Mouse (Mus musculus) brain, adult 10 weeks (tissue): ENCODE measurements around the gene BC049715. TPM values are rescaled to one million over a fixed set of nuclear protein-coding genes. Genes with fewer than 3 reads are reported as not detected.

Experiments
- polyA plus RNA-seq: library from polyadenylated mRNA; stranded (reverse); fragments of 350-450 nt; fragmentation: Illumina TruSeq; extraction: RNeasy Lipid Tissue Mini Kit (QIAGEN cat#74804); gene quantifications from one replicate; pipeline ENCODE4 v1.2.3, GENCODE M21; 2015; ENCODE audit warnings: low read depth, low replicate concordance

The BC049715 gene
- 1.6 TPM for polyA plus RNA-seq

DNA sequence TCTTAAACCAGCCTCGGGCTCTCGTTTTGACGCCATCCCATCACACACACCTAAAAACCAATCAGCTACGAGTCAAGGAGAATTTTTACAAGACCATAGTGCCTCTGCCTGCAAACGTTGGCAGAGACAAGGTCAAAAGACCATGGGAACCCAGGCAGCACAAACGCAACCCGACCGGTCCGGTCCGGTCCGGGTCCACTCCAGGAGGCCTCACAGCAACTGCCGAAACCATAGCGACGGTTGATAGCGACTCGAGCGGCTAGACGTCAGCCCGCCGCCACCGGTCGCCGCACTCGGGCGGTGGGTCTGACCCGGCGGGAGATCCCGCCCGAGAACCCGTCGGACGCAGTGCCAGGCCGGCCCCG lies at the start of gene BC049715:
TSS of gene BC049715 (plus strand) at position 111 of the 365 bp plus-strand sequence.

DNA sequence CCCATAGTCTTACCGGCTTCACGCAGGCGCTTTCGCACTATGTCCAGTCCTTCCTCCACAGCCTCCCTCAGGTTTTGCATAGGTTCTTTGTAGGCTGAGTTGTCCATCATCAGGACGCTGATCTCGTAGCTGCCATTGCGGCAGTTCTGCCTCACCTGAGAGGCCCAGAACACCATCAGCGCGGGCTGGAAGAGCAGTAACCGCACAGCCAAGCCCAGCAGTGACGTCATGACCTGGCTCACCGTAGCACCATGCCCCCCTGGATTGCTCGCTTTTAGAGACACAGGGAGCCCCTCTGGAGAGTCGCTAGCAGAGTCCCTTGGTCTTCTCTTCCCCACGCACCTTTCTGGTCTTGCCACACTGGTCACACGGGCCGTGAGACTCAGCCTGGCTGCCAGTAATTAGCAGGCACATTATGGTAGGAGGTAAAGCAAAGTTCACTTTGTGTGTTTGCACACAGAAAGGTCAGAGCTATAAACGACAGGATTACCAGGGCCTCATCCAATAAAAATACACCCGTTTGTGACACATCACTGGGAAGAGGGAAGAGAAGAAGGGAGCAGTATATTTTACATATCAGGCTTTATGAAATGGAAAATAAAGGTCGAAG lies 45.9 kb upstream of the BC049715 start, which contains the start of gene Gucy2c:
TSS of gene Gucy2c (minus strand) at position 389 of the 610 bp plus-strand sequence.

DNA sequence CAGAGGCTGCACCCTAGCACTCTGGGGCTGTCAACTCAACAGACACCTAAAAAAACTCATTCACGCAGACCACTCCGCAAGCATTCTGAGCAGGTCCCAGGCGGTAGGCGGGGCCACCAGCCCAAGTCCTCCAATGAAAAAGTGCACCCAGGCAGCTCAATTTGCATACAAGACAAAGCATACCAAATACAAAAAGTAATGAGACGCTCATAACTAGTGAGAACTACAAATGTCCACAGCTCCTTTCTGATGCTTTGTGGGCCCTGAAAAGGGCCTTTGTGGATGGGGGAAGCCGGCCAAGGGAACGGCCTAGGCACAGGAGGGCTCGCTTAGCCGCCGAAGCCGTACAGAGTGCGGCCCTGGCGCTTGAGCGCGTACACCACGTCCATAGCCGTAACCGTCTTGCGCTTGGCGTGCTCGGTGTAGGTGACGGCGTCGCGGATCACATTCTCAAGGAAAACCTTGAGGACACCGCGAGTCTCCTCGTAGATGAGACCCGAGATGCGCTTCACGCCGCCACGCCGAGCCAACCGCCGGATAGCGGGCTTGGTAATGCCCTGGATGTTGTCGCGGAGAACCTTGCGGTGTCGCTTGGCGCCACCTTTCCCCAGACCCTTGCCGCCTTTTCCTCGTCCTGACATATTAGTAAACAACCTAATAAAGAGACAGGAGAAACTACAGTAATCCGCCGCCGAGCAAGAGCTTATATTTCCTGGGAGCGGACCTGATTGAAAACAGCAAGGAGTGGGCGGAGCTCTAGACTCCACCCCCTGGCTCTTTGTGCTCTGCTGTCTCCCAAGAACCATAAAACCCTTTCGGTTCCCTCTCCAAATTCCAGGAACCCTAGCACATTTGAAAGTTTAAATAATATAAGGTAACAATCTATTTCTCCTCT lies 23.4 kb upstream of the BC049715 start, which contains the start of gene Hist4h4:
TSS of gene Hist4h4 (minus strand) at position 677 of the 895 bp plus-strand sequence.

DNA sequence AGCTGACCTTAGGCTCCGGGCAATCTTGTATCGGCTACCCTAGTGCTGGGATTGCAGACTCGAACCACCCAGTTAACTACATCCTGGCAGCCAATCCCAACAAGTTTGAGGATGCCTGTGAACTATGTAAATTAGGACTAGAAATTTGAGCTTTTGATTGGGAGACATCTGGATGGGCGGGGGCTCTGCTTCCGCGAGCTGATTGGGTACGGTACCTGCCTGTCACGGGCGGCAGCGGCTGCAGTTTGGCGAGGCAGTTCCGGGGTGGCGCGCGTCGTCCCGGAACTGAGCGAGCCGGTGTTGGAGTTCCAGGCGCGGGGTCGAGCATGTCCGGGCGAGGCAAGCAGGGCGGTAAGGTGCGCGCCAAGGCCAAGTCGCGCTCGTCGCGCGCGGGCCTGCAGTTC lies 19.4 kb upstream of the BC049715 start, which contains the start of gene H2afj:
TSS of gene H2afj (plus strand) at position 231 of the 404 bp plus-strand sequence.

DNA sequence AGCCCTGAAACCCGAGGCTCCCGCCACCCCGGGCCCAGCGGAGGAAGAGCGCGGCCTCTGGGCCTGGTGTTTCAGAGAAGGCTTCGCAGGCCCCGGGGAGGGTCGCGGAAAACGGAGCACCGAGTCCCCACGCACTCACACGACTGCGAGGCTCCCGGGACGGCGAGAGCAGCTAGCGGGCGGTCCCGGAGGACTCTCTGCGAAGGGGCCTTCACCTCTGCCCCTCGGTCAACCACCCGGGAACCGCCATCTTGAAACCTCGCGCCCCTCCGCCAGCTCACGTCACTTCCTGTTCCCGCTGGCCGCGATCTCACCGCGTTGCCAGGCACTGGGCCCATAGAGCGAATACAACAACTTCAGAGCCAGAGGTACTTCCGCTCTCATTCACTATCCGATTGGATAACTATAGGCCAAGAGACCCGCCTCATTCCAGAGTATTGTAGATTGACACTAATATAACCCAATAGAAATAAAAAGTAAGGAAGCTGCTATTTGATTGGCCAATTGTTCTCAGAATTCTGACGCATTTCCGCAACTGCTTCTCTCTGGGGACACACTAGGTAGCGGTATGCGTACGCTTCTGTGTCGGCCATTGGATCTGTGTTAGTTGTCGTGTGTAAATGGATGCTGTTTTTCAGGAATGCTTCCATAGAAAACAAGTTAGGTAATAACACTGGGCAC lies 595 bp downstream of the BC049715 start, which contains the start of gene Wbp11:
TSS of gene Wbp11 (minus strand) at position 353 of the 681 bp plus-strand sequence.

DNA sequence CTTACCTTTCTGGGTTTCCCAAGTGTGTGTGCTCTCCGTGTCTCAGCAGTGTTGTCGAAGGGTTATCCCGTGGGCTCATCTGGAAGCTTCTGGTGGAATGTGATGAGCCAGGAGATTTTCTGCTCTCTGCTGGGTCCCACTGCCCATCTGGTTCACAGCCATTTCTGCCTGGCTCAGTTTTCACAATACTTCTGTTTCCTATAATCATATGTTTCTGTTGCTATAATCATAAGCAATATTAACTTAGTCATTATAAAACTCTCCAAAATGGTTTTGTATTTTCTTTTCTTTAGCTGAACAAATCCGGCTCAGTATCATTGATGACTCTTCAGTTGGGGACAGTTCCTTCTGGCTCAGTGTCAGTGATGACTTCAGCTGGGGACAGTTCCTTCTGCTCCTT lies 7.9 kb downstream of the BC049715 start, which contains the start of gene Smco3:
TSS of gene Smco3 (minus strand) at position 101 of the 400 bp plus-strand sequence.

DNA sequence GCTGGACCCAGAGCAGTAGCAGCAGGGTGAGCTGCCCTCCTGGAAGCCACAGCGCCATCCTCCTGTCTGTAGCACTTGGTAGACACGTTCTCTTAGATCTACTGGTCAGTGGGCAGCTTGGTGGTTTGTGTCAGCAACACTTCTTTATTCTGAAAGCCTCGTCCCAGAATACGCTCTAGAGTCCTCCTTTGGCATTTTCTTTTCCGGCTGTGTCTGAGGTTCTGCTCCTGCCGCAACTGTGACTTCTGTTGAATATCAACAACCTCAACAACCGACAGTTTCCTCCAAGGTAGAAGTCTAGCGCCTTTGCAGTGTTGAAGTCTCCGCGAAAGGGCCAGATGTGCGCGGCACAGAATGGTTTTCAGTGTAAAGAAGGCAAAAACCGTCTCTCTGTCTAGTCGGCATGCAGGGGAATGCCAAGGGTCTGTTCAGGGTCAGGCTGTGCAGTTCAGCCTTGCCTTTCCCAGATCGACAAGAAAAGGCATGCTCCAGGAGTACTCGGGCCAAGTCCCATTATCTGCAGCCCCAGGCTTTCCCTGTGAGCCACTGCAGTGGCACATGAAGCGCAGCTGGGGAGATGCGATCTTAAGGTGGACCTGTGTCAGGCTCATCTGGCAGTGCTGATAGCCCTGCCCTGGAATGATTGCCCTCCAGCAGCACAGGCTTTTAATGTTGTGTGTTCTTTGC lies 29.9 kb downstream of the BC049715 start, which contains the start of gene Art4:
TSS of gene Art4 (minus strand) at position 548 of the 687 bp plus-strand sequence.

DNA sequence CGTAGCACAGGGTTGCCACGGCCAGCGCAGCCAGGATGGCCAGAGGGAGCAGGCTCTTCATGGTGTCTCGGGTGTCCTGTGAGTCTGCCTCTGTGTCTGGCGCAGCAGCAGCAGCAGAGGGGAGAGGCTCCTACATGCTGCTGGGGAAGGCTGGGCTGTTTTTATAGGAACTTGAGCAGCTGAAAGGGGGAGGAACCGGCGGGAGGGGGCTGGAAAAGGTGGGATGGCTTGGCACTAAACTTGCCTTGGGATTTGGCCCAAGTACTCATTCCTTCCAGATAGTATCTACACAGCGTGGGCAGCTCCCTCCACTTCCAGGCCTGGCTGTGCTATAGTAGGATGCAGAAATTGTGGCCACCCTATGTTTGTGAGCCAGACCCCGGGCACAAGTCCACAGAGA lies 48.2 kb downstream of the BC049715 start, which contains the start of gene Mgp:
TSS of gene Mgp (minus strand) at position 154 of the 400 bp plus-strand sequence.

Other genes starting within 250 kb of the BC049715 start
- gene Plbd1, start 165.7 kb upstream of the BC049715 start, polyA plus RNA-seq, result 0.37 TPM
- gene Gucy2c, start 45.9 kb upstream of the BC049715 start, polyA plus RNA-seq, result 0.48 TPM
- not detected for gene Hist4h4, start 23.2 kb upstream of the BC049715 start, polyA plus RNA-seq
- 38.7 TPM for gene H2afj, start 19.4 kb upstream of the BC049715 start, polyA plus RNA-seq
- 60.9 TPM for gene Wbp11, start 607 bp downstream of the BC049715 start, polyA plus RNA-seq
- 13.2 TPM for gene Smco3, start 7.8 kb downstream of the BC049715 start, polyA plus RNA-seq
- 0.18 TPM for gene Art4, start 30.1 kb downstream of the BC049715 start, polyA plus RNA-seq
- 92.3 TPM for gene Mgp, start 48.2 kb downstream of the BC049715 start, polyA plus RNA-seq
- gene Erp27, start 94.6 kb downstream of the BC049715 start, polyA plus RNA-seq, result 0.54 TPM
- gene Pde6h, start 96.2 kb downstream of the BC049715 start, polyA plus RNA-seq, result 2.7 TPM
- 29.8 TPM for gene Arhgdib, start 114.3 kb downstream of the BC049715 start, polyA plus RNA-seq